Mouse (Mus musculus) embryonic facial prominence, embryonic 11.5 days (tissue): ENCODE results near the gene Cdyl. TPM values are rescaled to one million over a fixed set of nuclear protein-coding genes. Genes with fewer than 3 reads are reported as not detected.

Experiments used
- ATAC-seq: fragments of 200-750 bp; cut with Nextera tagmentation; replicated peaks from 2 replicates; pipeline ENCODE4 v1.8.0; 2017; ENCODE audit warnings: low read depth; ENCODE audit not compliant: insufficient number of reproducible peaks, low FRiP score, low TSS enrichment
- DNase-seq: peaks from one replicate; pipeline ENCODE4 v3.0.0-alpha.2; 2015; ENCODE audit warnings: low spot score
- H3K27ac ChIP-seq: fragments of 300-500 bp; sonication (generic); replicated peaks from 2 replicates; pipeline ENCODE4 v1.5.1; 2014; ENCODE audit warnings: mild to moderate bottlenecking, low read depth, low read length, control low read depth
- H3K27me3 ChIP-seq: fragments of 300-500 bp; sonication (generic); 2 replicates; pipeline ENCODE4 v1.6.1; 2014; ENCODE audit warnings: mild to moderate bottlenecking, low read length, moderate library complexity, mixed read lengths; ENCODE audit not compliant: control insufficient read depth, insufficient read depth
- H3K36me3 ChIP-seq: fragments of 300-500 bp; sonication (generic); replicated peaks from 2 replicates; pipeline ENCODE4 v1.6.1; 2014; ENCODE audit warnings: low read depth, mild to moderate bottlenecking, low read length, moderate library complexity, mixed read lengths; ENCODE audit not compliant: control insufficient read depth, insufficient read depth
- H3K4me1 ChIP-seq: fragments of 300-500 bp; sonication (generic); 2 replicates; pipeline ENCODE4 v1.6.1; 2014; ENCODE audit warnings: low read length, mixed read lengths; ENCODE audit not compliant: control insufficient read depth, insufficient read depth
- H3K4me2 ChIP-seq: fragments of 300-500 bp; sonication (generic); 2 replicates; pipeline ENCODE4 v1.6.1; 2014; ENCODE audit warnings: low read depth, mild to moderate bottlenecking, control low read depth, low read length, moderate library complexity
- H3K4me3 ChIP-seq: fragments of 300-500 bp; sonication (generic); 2 replicates; pipeline ENCODE4 v1.5.1; 2014; ENCODE audit warnings: low read depth, low read length, control low read depth
- H3K9ac ChIP-seq: fragments of 300-500 bp; sonication (generic); replicated peaks from 2 replicates; pipeline ENCODE4 v1.6.1; 2014; ENCODE audit warnings: mild to moderate bottlenecking, control low read depth, low read length
- H3K9me3 ChIP-seq: fragments of 300-500 bp; sonication (generic); replicated peaks from 2 replicates; pipeline ENCODE4 v1.6.1; 2016; ENCODE audit warnings: mild to moderate bottlenecking, low read length, inconsistent platforms, mixed read lengths; ENCODE audit not compliant: control insufficient read depth
- WGBS: fragments of 180-500 bp; shearing (Covaris S2); extraction: QIAGEN DNeasy Blood & Tissue Kit; methylation state at CpG from one replicate; pipeline ENCODE4 v1.1.7; 2014; 5-methylcytosine and 5-hydroxymethylcytosine counted together
- polyA plus RNA-seq: library from polyadenylated mRNA; unstranded; fragments of >200 nt; fragmentation: Nextera tagmentation; extraction: Ambion mirVana; gene quantifications from 2 replicates; pipeline ENCODE4 v1.2.1, GENCODE M21; 2014

Cdyl gene
- polyA plus RNA-seq, 1 experiment from 2014 or later, result 16.0 TPM

GRCm38 (mm10) chr13:35670875-35671274 lies 11.2 kb downstream of the Cdyl start:
- Histone ChIP-seq H3K4me2 (no peak overlapping the region), H3K4me3 (no peak overlapping the region), H3K9ac (no peak overlapping the region), H3K27ac (no peak overlapping the region), H3K9me3 (no peaks in the 10 kb centered on the region), H3K4me1 (no peaks in the 10 kb centered on the region), H3K27me3 (no peaks in the 10 kb centered on the region), H3K36me3 (no peaks in the 10 kb centered on the region)
- ATAC-seq (no peak), DNase-seq (no peak)
- whole genome bisulfite sequencing, result 77% methylated on average over 4 of the region's 4 CpGs

GRCm38 (mm10) chr13:35676921-35677320 lies 17.3 kb downstream of the Cdyl start:
- H3K36me3 ChIP-seq, result no peaks in the 10 kb centered on the region
- no peak for DNase-seq
- WGBS, result 92% methylated on average over 1 of the region's 1 CpGs
- no peak overlapping the region for H3K4me2 ChIP-seq
- H3K9me3 ChIP-seq, result no peaks in the 10 kb centered on the region
- H3K4me3 ChIP-seq, result no peak overlapping the region
- H3K27me3 ChIP-seq, result no peaks in the 10 kb centered on the region
- H3K27ac ChIP-seq, result no peak overlapping the region
- ATAC-seq, result no peak
- H3K9ac ChIP-seq, result no peak overlapping the region
- H3K4me1 ChIP-seq, result no peaks in the 10 kb centered on the region

DNA sequence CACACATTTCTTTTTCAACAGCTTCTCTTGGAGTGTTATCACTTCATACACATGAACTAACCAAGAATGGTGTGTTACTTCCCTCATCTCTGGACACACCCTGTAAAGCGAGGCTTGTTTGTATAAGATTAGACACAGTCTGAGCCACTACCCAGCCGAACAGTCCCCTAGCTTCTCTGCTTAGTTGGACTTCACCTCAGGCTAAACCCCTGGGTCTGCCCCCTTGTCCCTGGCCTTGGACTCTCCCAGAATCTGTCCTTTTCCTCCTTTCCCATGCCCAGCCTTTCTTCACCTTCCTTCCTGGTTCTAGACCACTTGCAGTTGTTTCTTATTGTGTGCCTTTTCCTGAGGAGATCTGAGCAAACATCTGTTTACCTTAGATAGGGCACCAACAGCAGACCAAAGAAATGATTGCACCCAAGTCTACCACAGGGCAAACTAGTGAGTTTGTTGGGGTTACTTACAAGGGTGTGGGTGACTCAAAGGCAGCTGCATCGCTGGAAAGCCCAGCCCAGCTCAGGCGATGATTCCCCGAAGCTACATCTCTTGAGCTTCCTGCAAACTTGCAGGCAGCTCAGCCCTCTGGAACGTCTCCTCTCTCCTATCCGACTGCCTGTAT lies 17.9 kb downstream of the Cdyl start:
- H3K4me3 ChIP-seq, result no peak overlapping the region
- no peaks in the 10 kb centered on the region for H3K4me1 ChIP-seq
- WGBS, result 70% methylated on average over 7 of the region's 7 CpGs
- H3K9me3 ChIP-seq, result no peaks in the 10 kb centered on the region
- ATAC-seq (no peak), DNase-seq (no peak)
- H3K27me3 ChIP-seq, result no peaks in the 10 kb centered on the region
- H3K4me2 ChIP-seq, result no peak overlapping the region
- H3K9ac ChIP-seq, result no peak overlapping the region
- no peak overlapping the region for H3K27ac ChIP-seq
- no peaks in the 10 kb centered on the region for H3K36me3 ChIP-seq

GRCm38 (mm10) chr13:35678691-35679090 lies 19.1 kb downstream of the Cdyl start:
- DNase-seq, result no peak
- H3K4me1 ChIP-seq, result no peaks in the 10 kb centered on the region
- no peak for ATAC-seq
- no peak overlapping the region for H3K4me2 ChIP-seq
- no peaks in the 10 kb centered on the region for H3K9me3 ChIP-seq
- WGBS, result 92% methylated on average over 6 of the region's 6 CpGs
- H3K9ac ChIP-seq, result no peak overlapping the region
- no peaks in the 10 kb centered on the region for H3K36me3 ChIP-seq
- H3K27me3 ChIP-seq, result no peaks in the 10 kb centered on the region
- no peak overlapping the region for H3K27ac ChIP-seq
- H3K4me3 ChIP-seq, result no peak overlapping the region

DNA sequence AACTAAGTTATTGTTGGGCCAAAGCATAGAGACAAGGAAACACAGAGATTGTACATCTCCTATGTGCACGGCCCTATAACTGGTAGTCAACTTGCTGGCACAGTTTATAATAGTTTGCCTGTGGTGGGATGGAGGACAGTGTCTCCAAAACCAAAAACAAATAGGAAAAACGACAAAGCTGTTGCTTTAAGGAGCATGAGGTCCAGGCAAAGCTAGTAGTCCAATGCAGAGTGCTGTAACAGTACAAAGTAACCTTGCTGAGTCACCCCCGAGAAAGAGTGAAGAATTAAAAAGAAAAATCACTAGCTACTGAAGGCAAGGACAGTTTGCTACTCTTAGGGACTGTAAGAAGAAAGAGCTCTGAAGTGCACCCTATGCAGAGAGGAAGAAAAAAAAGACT lies 21.7 kb downstream of the Cdyl start:
- Histone ChIP-seq H3K4me3 (no peak overlapping the region), H3K4me2 (no peak overlapping the region), H3K4me1 (no peaks in the 10 kb centered on the region), H3K9ac (no peak overlapping the region), H3K27ac (no peak overlapping the region), H3K27me3 (no peaks in the 10 kb centered on the region), H3K9me3 (no peaks in the 10 kb centered on the region), H3K36me3 (no peaks in the 10 kb centered on the region)
- WGBS, result 82% methylated on average over 3 of the region's 3 CpGs
- ATAC-seq, result no peak
- DNase-seq, result no peak

DNA sequence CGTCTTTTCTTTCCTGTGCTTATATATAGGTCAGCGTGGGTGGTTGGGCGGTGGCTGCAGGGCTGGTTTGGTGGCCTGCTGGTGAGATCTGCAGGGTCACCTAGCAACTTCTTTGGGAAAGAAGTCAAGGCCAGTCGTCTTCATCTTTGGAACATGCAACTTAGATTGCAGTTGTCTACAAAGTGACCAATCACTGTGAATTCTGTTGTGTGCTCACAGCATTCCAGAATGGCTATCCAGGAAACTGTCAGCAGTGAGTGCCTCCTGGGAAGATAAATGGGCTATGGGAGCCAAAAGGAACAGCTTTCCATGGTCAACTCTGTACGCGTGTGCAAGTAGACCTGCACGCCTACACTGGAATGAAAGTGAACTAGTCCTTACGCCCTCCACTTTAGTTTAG lies 26.6 kb downstream of the Cdyl start:
- H3K4me3 ChIP-seq, result no peak overlapping the region
- H3K27ac ChIP-seq, result no peak overlapping the region
- H3K9me3 ChIP-seq, result no peaks in the 10 kb centered on the region
- no peak for ATAC-seq
- no peaks in the 10 kb centered on the region for H3K27me3 ChIP-seq
- no peak overlapping the region for H3K4me2 ChIP-seq
- H3K9ac ChIP-seq, result no peak overlapping the region
- no peaks in the 10 kb centered on the region for H3K36me3 ChIP-seq
- WGBS, result 80% methylated on average over 8 of the region's 8 CpGs
- no peaks in the 10 kb centered on the region for H3K4me1 ChIP-seq
- DNase-seq, result no peak

DNA sequence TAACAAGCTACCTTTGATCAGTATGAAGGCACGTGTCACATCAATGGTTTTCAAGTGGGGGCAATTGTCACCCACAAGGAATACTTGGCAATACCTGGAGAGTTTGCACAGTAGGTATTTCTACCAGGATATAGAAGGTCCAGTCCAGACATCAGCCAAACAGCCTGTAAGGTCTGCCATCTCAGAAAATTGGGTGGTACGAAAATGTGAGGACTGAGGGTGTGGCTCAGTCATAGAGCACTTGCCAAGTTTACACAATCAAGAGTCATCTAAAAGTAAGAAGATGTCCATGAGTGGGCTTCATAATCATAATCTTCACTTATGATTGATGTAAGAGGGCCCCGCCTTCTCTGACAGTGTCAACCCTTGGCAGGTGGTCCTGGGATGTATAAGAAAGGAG lies 29.9 kb downstream of the Cdyl start:
- ATAC-seq, result no peak
- H3K4me3 ChIP-seq, result no peak overlapping the region
- no peaks in the 10 kb centered on the region for H3K36me3 ChIP-seq
- H3K4me1 ChIP-seq, result no peaks in the 10 kb centered on the region
- H3K27me3 ChIP-seq, result no peaks in the 10 kb centered on the region
- H3K9me3 ChIP-seq, result no peaks in the 10 kb centered on the region
- H3K9ac ChIP-seq, result no peak overlapping the region
- no peak overlapping the region for H3K4me2 ChIP-seq
- DNase-seq, result no peak
- H3K27ac ChIP-seq, result no peak overlapping the region
- WGBS, result 87% methylated on average over 3 of the region's 3 CpGs

DNA sequence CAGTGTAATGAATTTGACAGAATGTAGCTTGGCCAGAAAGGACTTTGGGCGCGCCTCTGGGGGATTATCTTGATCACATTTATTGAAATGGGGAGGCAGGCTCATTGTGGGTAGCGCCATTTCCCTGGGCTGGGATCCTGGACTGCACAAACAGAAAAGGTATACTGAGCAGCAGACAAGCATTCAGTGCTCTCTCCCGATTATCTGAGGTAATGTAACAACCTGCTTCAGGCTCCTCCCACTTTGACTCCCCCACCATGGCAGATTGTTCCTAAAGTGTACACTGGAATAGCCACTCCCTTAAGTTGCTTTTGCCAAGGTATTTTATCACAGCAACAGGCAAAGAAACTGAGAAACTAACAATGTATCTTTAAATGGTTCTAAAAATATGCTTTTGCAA lies 58.0 kb downstream of the Cdyl start:
- ATAC-seq (no peak), DNase-seq (no peak)
- Histone ChIP-seq H3K36me3 (no peaks in the 10 kb centered on the region), H3K9ac (no peak overlapping the region), H3K27ac (no peak overlapping the region), H3K4me3 (no peak overlapping the region), H3K9me3 (no peaks in the 10 kb centered on the region), H3K4me2 (no peak overlapping the region), H3K27me3 (no peaks in the 10 kb centered on the region), H3K4me1 (no peaks in the 10 kb centered on the region)
- 83% methylated on average over 4 of the region's 4 CpGs for WGBS
